Mouse (Mus musculus) spleen, adult 2 months (tissue): Measurements from ENCODE around the gene Nup205. TPM values are rescaled to one million over a fixed set of nuclear protein-coding genes. Genes with fewer than 3 reads are reported as not detected.
A peak's percentile ranks its signal among the peaks of the same experiment; 100 is the strongest.

ENCODE experiments used
- DNase-seq, 2 experiments: peaks; one replicate each; pipeline versions ENCODE4 v3.0.0 to v3.0.0-alpha.2; 2012 to 2021; ENCODE audit warnings: low spot score in 2 of 2, low read depth in 1 of 2
- H3K27ac ChIP-seq: fragments of 200-500 bp; 2 replicates; pipeline ENCODE4 v1.5.1; 2012; ENCODE audit warnings: low read length, inconsistent platforms; ENCODE audit not compliant: insufficient read depth
- H3K27me3 ChIP-seq: fragments of 200-500 bp; 2 replicates; pipeline ENCODE4 v1.6.1; 2012; ENCODE audit warnings: mild to moderate bottlenecking, moderate library complexity, low read length, inconsistent platforms; ENCODE audit not compliant: control insufficient read depth, insufficient read depth
- H3K36me3 ChIP-seq: fragments of 200-500 bp; 2 replicates; pipeline ENCODE4 v1.6.1; 2012; ENCODE audit warnings: mild to moderate bottlenecking, low read length, inconsistent platforms; ENCODE audit not compliant: control insufficient read depth, insufficient read depth
- H3K4me1 ChIP-seq: fragments of 200-500 bp; 2 replicates; pipeline ENCODE4 v1.6.1; 2011; ENCODE audit warnings: inconsistent platforms; ENCODE audit not compliant: control insufficient read depth, insufficient read depth, insufficient read length
- H3K4me3 ChIP-seq: fragments of 200-500 bp; 2 replicates; pipeline ENCODE4 v1.5.1; 2011; ENCODE audit warnings: mild to moderate bottlenecking, inconsistent platforms; ENCODE audit not compliant: insufficient read depth, insufficient read length; ENCODE audit errors: extremely low read depth
- CTCF ChIP-seq: fragments of 200-500 bp; IDR thresholded peaks from 2 replicates; pipeline ENCODE4 v1.5.1; 2011; ENCODE audit warnings: mild to moderate bottlenecking, inconsistent platforms; ENCODE audit not compliant: insufficient read depth, insufficient read length, insufficient replicate concordance; ENCODE audit errors: extremely low read depth
- POLR2A ChIP-seq: fragments of 200-500 bp; IDR thresholded peaks from 2 replicates; pipeline ENCODE4 v1.6.1; 2011; ENCODE audit warnings: low read depth, low read length, inconsistent platforms
- WGBS: fragments of 180-500 bp; shearing (Covaris S2); methylation state at CpG from one replicate; pipeline ENCODE4 v1.1.7; 2018; 5-methylcytosine and 5-hydroxymethylcytosine counted together
- polyA plus RNA-seq: library from polyadenylated mRNA; depleted of rRNA; stranded (reverse); fragments of >200 nt; gene quantifications from 2 replicates; pipeline ENCODE4 v1.2.3, GENCODE M21; 2012

Gene Nup205
- polyA plus RNA-seq, 1 experiment, result 11.8 TPM

GRCm38 (mm10) chr6:35184781-35185180, 7.6 kb downstream of the Nup205 start:
- no peak overlapping the region for H3K4me3 ChIP-seq
- peaks cover 15% of the 10 kb centered on the region for H3K36me3 ChIP-seq
- H3K27ac ChIP-seq, result no peak overlapping the region
- TF ChIP-seq POLR2A (no peak), CTCF (no peak)
- H3K4me1 ChIP-seq, result no peaks in the 10 kb centered on the region
- no peak for DNase-seq
- no peaks in the 10 kb centered on the region for H3K27me3 ChIP-seq
- 93% methylated on average over 1 of the region's 1 CpGs for WGBS

DNA sequence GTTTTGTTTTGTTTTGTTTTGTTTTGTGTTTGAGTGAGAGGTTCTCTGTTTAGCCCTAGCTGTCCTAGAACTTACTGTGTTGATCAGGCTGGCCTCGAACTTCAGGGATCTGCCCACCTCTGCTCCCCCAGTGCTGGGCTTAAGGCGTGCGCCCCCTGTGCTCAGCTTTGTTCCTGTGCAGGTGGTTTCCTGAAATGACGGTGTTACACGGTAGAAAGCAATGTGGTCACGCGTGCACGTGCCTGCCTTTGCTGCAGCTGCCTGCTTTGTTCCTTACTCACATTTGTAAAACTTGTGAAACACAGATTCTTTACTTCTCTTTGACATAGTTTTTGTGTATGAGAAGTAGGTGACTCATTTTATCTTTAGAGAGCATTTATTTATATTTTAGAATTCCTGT, 14.0 kb downstream of the Nup205 start:
- 46% methylated on average over 8 of the region's 8 CpGs for WGBS
- Histone ChIP-seq H3K27ac (no peak overlapping the region), H3K4me3 (no peak overlapping the region), H3K36me3 (peaks cover 32% of the 10 kb centered on the region), H3K4me1 (no peaks in the 10 kb centered on the region), H3K27me3 (no peaks in the 10 kb centered on the region)
- DNase-seq, result peak in 1 of 2 experiments; percentile 15
- TF ChIP-seq POLR2A, result no peak
- 0 out of 2 replicates have a peak, but pooled peaks have one; percentile 1 for TF ChIP-seq CTCF

DNA sequence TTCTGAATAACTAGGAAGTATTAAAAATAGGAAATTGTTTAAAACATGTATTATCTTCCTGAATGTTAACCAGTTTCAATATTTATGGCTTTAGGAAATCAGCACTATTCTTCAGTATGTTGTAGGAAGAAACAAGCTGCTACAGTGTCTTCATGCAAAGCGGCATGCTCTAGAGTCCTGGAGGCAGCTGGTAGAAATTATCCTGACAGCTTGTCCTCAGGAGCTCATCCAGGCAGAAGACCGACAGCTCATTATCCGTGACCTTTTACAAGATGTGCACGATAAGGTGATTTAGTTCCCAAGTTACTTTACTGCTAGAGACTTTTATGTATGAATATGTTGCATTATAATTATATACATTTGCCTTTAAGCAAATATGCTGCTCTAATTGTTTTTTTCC, 48.5 kb downstream of the Nup205 start:
- peaks cover 19% of the 10 kb centered on the region for H3K36me3 ChIP-seq
- TF ChIP-seq POLR2A, result no peak
- TF ChIP-seq CTCF, result no peak
- 98% methylated on average over 4 of the region's 4 CpGs for WGBS

DNA sequence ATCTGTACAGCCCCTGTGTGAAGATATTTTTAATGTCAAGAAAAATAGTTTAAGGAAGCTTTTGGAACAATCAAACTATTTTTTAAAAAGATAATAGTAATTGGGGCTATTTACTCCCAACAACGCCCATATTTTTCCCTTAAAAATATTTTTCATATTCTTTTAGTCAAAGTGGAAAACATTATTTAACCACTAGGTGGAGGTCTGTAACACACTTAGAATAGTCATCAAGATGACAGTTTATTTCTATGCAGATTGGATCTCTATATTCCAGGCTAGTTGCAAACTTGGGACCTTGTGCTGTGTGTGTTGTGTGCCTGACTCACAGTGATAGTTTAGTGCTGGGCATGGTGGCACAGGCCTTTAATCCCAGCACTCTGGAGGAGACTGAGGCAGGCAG, 52.2 kb downstream of the Nup205 start:
- WGBS, result 88% methylated on average over 1 of the region's 1 CpGs
- DNase-seq, result no peak
- no peaks in the 10 kb centered on the region for H3K27me3 ChIP-seq
- H3K27ac ChIP-seq, result no peak overlapping the region
- H3K36me3 ChIP-seq, result peaks cover 22% of the 10 kb centered on the region
- TF ChIP-seq POLR2A (no peak), CTCF (no peak)
- H3K4me1 ChIP-seq, result no peaks in the 10 kb centered on the region
- no peak overlapping the region for H3K4me3 ChIP-seq

More for the DNA sequence above, 48.5 kb downstream of the Nup205 start:
- Histone ChIP-seq H3K4me1 (no peaks in the 10 kb centered on the region), H3K4me3 (no peak overlapping the region), H3K27me3 (no peaks in the 10 kb centered on the region), H3K27ac (no peak overlapping the region)
- DNase-seq, result no peak

DNA sequence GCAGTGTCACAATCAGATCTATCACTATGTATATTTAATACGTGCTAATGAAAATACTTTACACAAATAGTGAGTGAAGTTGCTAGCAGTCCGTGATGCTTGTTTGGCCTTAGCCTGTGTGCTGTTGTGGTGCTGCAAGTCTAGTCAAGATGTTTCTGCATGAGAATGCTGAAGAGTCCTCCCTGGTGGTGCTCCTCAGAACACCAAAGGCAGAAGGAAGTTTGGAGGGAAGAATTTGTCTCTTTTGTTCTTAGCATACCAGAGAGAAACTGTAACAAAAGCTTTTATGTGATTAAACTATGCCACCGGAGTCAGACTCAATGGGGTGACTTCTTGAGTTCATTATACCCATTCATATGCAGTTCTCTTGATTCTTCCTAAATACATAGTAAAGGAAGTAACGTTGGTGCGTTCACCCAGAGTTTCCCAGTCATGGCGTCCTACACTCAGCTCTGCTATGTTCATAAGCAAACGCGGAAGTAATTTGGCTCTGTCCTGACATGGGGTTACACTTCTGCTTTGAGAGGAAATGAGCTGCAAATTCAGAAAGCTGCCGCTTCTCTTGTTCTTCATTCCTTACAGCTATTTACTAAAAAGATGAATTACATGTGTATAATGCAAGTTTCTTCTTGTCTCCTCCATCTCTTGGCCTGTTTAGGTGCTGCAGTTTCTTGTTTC, 59.0 kb downstream of the Nup205 start:
- Histone ChIP-seq H3K27me3 (no peaks in the 10 kb centered on the region), H3K36me3 (peaks cover 33% of the 10 kb centered on the region), H3K27ac (no peak overlapping the region), H3K4me1 (no peaks in the 10 kb centered on the region), H3K4me3 (no peak overlapping the region)
- WGBS, result 84% methylated on average over 9 of the region's 9 CpGs
- no peak for DNase-seq
- TF ChIP-seq CTCF, result no peak
- no peak for TF ChIP-seq POLR2A

- H3K4me3 ChIP-seq, result no peak overlapping the region
- H3K27me3 ChIP-seq, result no peaks in the 10 kb centered on the region
- H3K27ac ChIP-seq, result no peak overlapping the region
- no peaks in the 10 kb centered on the region for H3K4me1 ChIP-seq
- no peak for TF ChIP-seq CTCF
- no peak for TF ChIP-seq POLR2A
- peaks cover 35% of the 10 kb centered on the region for H3K36me3 ChIP-seq
- no peak for DNase-seq
- WGBS, result 98% methylated on average over 4 of the region's 4 CpGs
These were observed 66.0 kb downstream of the Nup205 start for GRCm38 (mm10) chr6:35243252-35243651.

- Histone ChIP-seq H3K27me3 (no peaks in the 10 kb centered on the region), H3K4me1 (no peaks in the 10 kb centered on the region), H3K36me3 (peaks cover 33% of the 10 kb centered on the region), H3K27ac (no peak overlapping the region), H3K4me3 (no peak overlapping the region)
- 88% methylated on average over 9 of the region's 9 CpGs for WGBS
- no peak for DNase-seq
- TF ChIP-seq POLR2A, result no peak
- TF ChIP-seq CTCF, result no peak
These were observed 66.8 kb downstream of the Nup205 start for GRCm38 (mm10) chr6:35243989-35244388.
